21 mouse cellular contexts compared by ENCODE assay signal in genomic region chr13:9891088-9891487, GRCm38 (mm10).
"Had no signal": no experiment of that assay in that cellular context is flagged by ENCODE, and none has a peak within 500 bp of the region (broad histone marks: within the 10 kb centered on the region; RNA-seq: fewer than 3 reads in every experiment).

No protein-coding gene starts in this region.

- H3K9ac ChIP-seq: kidney, embryonic 15.5 days; limb, embryonic 12.5 days; limb, embryonic 15.5 days; liver, embryonic 14.5 days; liver, postnatal 0 days; lung, embryonic 14.5 days; neural tube, embryonic 13.5 days had no signal

- H3K4me1 ChIP-seq: kidney, embryonic 15.5 days; limb, embryonic 12.5 days; limb, embryonic 15.5 days; neural tube, embryonic 13.5 days had no signal

- H3K27me3 ChIP-seq: kidney, embryonic 15.5 days; limb, embryonic 12.5 days; limb, embryonic 15.5 days; neural tube, embryonic 13.5 days had no signal

- ATAC-seq: liver, postnatal 0 days had no signal

- H3K4me2 ChIP-seq: kidney, embryonic 15.5 days; limb, embryonic 12.5 days; limb, embryonic 15.5 days; liver, embryonic 11.5 days; lung, embryonic 14.5 days; neural tube, embryonic 13.5 days had no signal

- DNase-seq: kidney, adult 11 months; kidney, adult 8-10 months; kidney, postnatal 10 days; kidney, postnatal 36 days; layer of hippocampus, adult 9-11 months; left cerebral cortex, postnatal 4 days; liver, postnatal 0 days; right cerebral cortex, postnatal 25 days; spleen, adult 18-20 months; thymus, adult 2 months; thymus, postnatal 14 days; thymus, postnatal 4 days had no signal

- H3K27ac ChIP-seq: kidney, embryonic 15.5 days; limb, embryonic 12.5 days; limb, embryonic 15.5 days; liver, embryonic 14.5 days; macrophage; neural tube, embryonic 13.5 days had no signal

- H3K4me3 ChIP-seq: kidney, embryonic 15.5 days; limb, embryonic 12.5 days; limb, embryonic 15.5 days; myocyte; neural tube, embryonic 13.5 days had no signal

- H3K9me3 ChIP-seq: kidney, embryonic 15.5 days; limb, embryonic 12.5 days; limb, embryonic 15.5 days; neural tube, embryonic 13.5 days had no signal

- H3K36me3 ChIP-seq: kidney, embryonic 15.5 days; limb, embryonic 12.5 days; limb, embryonic 15.5 days; neural tube, embryonic 13.5 days had no signal
